Mouse (Mus musculus) megakaryocyte, adult 5-6 weeks (primary cell): ENCODE measurements around the gene Gas6. TPM values are rescaled to one million over a fixed set of nuclear protein-coding genes. Genes with fewer than 3 reads are reported as not detected.

Experiments used
- total RNA-seq, 2 experiments: library from RNA; stranded (forward) in 1 of 2; stranded (reverse) in 1 of 2; fragments of 153-499, 151-499 nt in 1 of 2; fragments of 221-1000, 200-1000 nt in 1 of 2; gene quantifications; 2 replicates each; pipeline versions ENCODE4 v1.2.3 to v1.2.4; 2015 to 2017

The Gas6 gene
- total RNA-seq, 2 experiments from 2014 or later, result 0.56 to 1.6 TPM

Other genes starting within 250 kb of the Gas6 start
- gene Adprhl1, start 240.3 kb downstream of the Gas6 start, total RNA-seq (2015), result not detected in 2 replicates
- not detected in 2 replicates for gene Adprhl1, start 240.3 kb downstream of the Gas6 start, total RNA-seq (2017)
- gene Dcun1d2, start 206.4 kb downstream of the Gas6 start, total RNA-seq (2015), result 10.6 and 10.8 TPM in 2 replicates
- gene Dcun1d2, start 206.4 kb downstream of the Gas6 start, total RNA-seq (2017), result 14.6 and 19.7 TPM in 2 replicates
- 11.2 and 16.0 TPM in 2 replicates for gene Tmco3, start 206.3 kb downstream of the Gas6 start, total RNA-seq (2015)
- 8.2 and 8.9 TPM in 2 replicates for gene Tmco3, start 206.3 kb downstream of the Gas6 start, total RNA-seq (2017)
- gene Tfdp1, start 155.7 kb downstream of the Gas6 start, total RNA-seq (2015), result 136 and 146 TPM in 2 replicates
- 103 and 105 TPM in 2 replicates for gene Tfdp1, start 155.7 kb downstream of the Gas6 start, total RNA-seq (2017)
- gene Atp4b, start 97.7 kb downstream of the Gas6 start, total RNA-seq (2015), result not detected in 2 replicates
- not detected in 2 replicates for gene Atp4b, start 97.7 kb downstream of the Gas6 start, total RNA-seq (2017)
- gene Grk1, start 89.4 kb downstream of the Gas6 start, total RNA-seq (2015), result 0.04 TPM in 1 of 2 replicates, not detected in the other
- gene Grk1, start 89.4 kb downstream of the Gas6 start, total RNA-seq (2017), result not detected in 2 replicates
- gene Tmem255b, start 59.3 kb downstream of the Gas6 start, total RNA-seq (2015), result not detected in 2 replicates
- gene Tmem255b, start 59.3 kb downstream of the Gas6 start, total RNA-seq (2017), result not detected in 2 replicates
- not detected in 2 replicates for gene 1700029H14Rik, start 68.0 kb upstream of the Gas6 start, total RNA-seq (2015)
- gene 1700029H14Rik, start 68.0 kb upstream of the Gas6 start, total RNA-seq (2017), result not detected in 2 replicates
- 72.8 and 75.0 TPM in 2 replicates for gene Rasa3, start 183.1 kb upstream of the Gas6 start, total RNA-seq (2015)
- gene Rasa3, start 183.1 kb upstream of the Gas6 start, total RNA-seq (2017), result 159 and 164 TPM in 2 replicates
- gene Cfap97d2, start 211.4 kb upstream of the Gas6 start, total RNA-seq (2015), result not detected in 2 replicates
- not detected in 2 replicates for gene Cfap97d2, start 211.4 kb upstream of the Gas6 start, total RNA-seq (2017)